Mouse (Mus musculus): Measurements from ENCODE around the gene Itfg2.

Gene Itfg2

DNA sequence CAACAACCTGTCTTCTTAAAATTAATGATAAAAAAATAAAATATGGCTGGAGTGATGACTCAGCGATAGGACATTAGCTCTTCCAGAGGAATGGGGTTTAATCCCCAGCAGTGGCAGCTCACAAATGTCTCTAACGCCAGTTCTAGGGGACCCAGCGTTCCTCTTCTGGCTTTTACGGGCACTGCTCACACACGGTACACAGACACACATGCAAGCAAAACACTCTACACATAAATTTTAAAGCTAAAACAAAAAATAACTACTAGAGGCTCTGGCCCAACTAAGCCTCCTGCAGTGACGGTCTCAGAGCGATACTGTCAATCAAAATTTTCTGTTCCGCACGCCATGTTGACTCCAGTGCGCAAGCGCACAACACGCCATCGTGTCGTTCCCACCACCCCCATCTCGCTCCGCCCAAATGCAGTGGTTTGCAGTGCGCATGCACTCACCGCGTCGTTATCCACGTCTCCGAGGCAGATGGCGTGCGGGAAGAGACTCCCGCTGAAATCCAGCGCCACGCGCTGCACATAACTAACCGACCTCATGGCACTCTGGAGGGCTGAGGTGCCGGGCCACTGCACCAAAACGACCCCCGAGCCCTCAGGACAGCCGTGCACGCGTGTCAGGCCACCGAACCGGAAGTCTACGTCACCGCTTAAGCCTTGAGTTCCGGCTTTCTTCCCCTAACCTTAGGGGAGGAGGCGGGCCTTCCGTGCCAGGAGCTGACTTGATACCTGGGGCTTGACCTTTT lies at the start of gene Itfg2:
Gene Itfg2 (minus strand): TSS at position 663 of the 751 bp plus-strand sequence.
- no peak for DNase-seq (ENCODE audit: extremely low read depth, low read depth, low spot score)

DNA sequence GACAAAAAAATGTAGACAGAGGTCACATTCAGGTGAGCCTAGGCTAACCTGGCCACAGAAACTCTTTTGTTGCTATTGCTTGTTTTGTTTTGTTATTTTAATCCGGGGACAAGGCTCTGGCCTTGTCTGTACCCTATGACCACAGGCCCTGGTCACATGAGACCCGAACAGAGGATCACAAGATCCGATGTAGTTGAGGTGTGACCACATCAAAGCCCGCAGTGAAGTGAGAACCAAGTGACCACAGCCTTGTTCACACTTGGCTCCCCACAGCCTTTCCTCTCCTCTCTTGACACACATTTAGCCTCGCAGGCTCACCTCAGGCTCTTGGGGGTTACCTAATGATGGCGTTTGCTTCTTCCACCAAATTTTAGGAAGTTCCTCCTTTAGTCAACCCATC lies 49.4 kb upstream of the Itfg2 start:
- DNase-seq (ENCODE audit: extremely low read depth, low read depth, low spot score): no peak

DNA sequence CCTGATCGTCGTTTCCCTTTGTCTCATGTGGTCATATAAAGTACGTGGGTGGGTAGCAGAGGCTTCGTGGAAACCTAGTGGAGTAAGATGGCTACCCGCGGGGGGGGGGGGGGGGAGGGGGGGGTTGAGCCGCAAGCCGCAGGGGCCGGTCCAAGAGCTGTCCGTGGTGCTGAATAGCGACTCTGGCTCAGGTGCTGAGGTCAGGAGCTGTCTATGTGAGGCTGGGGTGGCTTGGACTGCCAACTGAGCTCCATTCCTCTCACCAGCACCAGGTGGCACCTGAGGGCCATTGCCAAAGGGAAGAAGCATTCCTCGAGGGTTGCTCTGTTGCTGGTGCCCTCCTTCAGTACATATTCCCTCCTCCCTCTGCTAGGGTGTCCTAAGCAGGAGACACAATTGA lies 44.7 kb upstream of the Itfg2 start:
- no peak for DNase-seq (ENCODE audit: extremely low read depth, low read depth, low spot score)

DNA sequence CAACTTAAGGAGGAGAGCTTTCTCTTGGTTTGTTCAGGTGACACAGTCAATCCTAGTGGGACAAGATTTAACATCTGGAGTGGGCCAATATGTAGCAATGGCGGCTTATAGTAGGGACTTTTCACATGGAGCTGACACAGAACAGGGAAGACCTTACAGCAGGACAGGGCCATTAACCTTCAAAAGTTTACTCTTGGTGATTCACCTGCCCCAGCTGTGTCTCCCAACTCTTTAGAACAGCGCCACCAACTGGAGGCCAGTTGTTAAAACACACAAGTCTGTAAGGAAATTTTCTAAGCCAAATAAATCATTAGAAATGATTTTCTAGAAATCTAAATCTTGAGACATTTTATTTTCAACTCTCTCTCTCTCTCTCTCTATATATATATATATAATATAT lies 42.6 kb upstream of the Itfg2 start:
- DNase-seq (ENCODE audit: extremely low read depth, low read depth, low spot score): no peak

DNA sequence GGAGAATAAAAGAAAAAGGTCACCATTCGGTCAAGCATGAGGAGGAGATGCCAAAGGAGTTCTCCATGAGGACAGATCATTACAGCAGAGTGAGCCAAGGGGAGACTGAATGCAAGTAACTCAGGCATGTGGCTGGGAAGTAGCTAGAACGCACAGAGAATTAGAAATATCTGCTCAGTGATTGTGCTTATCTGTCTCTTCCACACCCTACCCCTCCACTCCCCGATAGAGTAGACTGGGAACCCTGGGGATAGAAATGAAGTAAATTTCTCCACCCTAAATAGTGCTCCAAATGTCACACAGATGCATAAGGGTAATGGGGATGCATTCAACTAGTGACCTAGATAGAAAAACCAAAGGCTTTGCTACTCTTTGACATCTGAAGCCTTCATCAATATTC lies 41.8 kb upstream of the Itfg2 start:
- DNase-seq (ENCODE audit: extremely low read depth, low read depth, low spot score): no peak

DNA sequence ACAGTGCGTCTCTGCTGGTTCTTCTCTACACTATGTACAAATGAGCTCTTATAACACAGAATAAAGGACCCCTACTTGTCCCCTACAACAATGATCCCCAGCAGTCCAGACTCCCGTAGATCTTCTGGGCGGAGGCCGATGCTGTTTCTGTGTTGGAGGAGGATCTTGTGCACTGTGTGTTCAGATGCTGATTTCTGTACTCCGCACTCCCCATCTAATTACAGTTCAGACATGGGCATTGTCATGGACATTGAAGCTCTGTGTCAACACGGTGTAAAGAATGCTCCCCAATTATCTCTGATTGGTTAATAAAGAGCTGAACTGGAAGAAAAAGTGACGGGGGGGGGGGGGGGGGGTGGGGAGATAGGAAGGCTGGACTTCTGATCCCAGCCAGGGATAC lies 41.3 kb upstream of the Itfg2 start:
- no peak for DNase-seq (ENCODE audit: extremely low read depth, low read depth, low spot score)

DNA sequence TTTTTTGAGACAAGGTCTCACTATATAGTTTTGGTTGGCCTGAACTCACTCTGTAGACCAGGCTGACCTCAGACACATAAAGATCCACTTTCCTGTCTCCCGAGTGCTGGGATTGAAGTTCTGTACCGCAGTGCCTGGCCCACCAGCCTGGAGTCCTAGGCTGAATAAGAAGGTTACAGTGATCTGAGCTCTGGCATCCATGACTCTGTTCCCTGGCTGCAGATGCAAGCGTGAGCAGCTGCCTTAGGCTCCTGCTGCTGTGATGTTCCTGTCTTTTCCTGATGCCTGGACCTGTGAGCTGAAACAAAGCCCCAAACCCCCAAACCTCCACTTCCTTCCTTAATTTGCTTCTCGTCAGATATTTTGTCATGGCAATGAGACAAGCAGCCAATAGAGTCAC lies 40.3 kb upstream of the Itfg2 start:
- no peak for DNase-seq (ENCODE audit: extremely low read depth, low read depth, low spot score)

DNA sequence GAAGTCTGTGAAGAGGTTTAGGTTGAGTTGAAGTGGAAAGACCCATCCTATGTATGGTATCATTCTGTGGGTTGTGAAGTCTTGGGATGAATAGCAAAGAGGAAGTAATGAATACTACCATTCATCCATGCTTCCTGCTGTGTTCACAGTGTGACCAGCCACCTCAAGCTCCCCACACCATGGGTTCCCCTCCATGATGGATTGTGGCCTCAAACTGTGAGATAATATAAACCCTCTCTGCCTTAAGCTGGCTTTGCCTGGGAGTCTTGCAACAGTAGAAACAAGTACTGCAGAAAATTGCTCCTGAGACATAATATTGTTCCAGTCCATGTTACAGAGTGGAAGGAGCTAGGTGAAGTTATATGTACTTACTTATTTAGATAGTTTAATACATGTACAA lies 36.9 kb upstream of the Itfg2 start:
- no peak for DNase-seq (ENCODE audit: extremely low read depth, low read depth, low spot score)

DNA sequence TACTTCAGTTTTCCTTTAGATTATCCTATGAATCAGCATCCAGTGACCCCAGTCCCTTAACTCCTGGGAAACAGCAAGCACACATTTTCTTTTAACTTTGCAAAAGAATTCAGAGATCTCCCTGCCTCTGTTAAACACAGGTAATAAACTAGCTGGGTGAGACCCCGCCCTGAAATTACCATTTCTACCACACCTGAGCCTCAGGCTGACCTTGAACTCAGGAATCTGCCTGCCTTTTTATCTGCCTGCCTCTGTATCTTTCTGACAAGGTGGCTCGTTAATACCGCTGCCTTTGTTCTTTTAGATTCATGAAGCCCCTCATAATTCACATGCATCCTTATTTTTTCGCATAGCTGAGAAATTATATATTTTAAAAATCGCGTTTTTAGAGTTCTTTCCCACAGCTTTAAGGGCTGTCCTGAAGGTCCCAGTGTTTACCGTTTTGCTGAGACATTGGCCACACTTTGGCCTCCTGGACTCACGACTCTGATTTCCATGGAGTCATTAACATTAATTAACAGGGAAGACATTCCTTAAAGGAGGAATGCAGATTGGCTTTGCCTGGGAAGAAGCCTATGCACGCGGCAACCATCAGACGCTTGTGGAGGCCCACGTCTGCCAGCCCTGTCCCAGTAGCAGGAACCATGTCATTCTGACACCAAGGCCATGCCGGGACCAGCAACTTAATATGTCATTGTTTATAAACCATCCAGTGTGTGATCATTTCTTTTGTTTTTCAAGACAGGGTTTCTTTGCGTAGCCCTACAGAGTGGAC lies 36.2 kb upstream of the Itfg2 start:
- no peak for DNase-seq (ENCODE audit: extremely low read depth, low read depth, low spot score)

DNA sequence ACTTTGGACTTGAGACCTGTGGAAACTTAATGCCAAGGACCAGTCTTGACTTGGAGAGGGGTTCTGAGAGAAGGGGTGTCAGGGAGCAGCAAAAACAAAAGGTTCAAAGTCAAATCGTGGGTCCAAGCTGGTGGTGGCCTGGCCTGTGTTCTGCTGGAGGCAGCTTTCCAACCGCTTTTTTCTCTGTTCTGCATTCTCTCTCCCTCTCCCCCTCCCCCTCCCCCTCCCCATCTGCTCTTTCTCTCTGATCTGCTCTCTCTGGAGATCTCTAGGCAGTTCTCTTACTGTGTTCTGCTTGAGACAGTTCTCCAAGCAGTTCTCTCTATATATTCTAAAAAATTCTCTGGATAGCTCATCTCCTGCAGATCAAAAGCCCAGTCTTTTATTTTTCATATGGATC lies 35.6 kb upstream of the Itfg2 start:
- no peak for DNase-seq (ENCODE audit: extremely low read depth, low read depth, low spot score)

DNA sequence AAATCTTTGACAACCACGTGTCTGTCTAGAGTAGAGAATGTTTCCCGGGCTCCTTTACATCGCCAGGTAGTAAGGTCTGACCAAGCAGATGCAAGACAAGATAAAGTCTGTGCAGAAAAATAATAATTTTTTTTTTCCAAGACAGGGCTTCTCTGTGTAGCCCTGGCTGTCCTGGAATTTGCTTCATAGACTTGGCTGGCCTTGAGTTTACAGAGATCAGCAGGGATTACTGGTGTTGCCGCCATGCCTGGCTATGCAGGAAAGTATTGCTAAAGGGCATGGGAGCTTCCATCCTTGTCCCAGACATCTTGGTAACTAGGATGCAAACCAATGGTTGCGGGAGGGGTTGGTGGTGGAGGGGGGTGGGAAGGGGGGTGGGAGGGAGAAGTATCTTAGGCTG lies 32.5 kb upstream of the Itfg2 start:
- DNase-seq (ENCODE audit: extremely low read depth, low read depth, low spot score): no peak

DNA sequence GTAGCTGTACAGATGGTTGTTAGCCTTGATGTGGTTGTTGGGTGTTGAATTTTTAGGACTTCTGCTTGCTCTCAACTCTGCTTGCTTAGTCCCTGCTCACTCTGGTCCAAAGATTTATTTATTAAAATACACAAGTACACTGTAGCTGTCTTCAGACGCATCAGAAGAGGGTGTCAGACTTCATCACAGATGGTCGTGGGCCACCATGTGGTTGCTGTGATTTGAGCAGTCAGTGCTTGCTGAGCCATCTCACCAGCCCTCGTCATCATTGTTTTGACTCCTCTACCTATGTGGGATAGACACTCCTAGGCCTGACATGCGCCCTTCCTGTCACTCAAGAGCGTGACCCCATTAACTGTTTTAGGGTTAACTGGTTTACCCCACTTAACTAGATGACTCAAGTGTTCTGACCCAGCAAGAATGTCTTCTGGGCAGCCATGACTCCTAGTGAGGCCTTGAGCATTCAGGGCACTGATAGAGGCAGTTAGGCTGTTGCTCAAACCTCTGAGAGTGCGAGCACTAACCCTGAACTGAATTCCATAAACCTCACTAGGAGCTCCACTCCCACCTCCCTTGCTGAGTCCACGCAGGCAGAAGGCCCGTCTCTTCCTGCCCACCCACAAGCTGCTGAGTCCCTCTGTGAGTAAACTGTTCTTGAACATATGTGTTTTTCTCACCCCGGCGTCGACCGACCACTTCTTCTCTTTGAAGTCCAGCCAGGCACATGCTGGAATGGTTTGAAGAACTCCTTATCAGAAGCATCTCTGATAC lies 31.3 kb upstream of the Itfg2 start:
- no peak for DNase-seq (ENCODE audit: extremely low read depth, low read depth, low spot score)

DNA sequence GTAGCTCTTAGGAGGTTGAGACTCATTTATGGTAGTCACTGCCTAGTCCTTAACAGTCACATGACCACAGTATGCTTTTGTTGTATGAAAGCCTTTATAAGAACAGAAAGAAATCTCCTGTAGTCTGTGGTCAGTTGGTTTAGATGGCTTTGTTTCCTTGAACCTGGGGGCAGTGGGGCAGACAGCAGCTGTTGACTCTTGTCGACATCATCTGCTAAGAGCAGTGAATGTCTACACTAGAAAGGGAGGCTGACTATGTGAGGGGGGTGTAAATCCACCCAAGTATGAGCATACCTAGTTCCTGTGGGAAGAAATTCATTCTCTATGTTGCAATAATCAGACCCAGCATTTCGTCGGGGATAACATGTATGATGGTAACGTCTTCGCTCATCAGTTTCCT lies 22.3 kb upstream of the Itfg2 start:
- DNase-seq (ENCODE audit: extremely low read depth, low read depth, low spot score): no peak

DNA sequence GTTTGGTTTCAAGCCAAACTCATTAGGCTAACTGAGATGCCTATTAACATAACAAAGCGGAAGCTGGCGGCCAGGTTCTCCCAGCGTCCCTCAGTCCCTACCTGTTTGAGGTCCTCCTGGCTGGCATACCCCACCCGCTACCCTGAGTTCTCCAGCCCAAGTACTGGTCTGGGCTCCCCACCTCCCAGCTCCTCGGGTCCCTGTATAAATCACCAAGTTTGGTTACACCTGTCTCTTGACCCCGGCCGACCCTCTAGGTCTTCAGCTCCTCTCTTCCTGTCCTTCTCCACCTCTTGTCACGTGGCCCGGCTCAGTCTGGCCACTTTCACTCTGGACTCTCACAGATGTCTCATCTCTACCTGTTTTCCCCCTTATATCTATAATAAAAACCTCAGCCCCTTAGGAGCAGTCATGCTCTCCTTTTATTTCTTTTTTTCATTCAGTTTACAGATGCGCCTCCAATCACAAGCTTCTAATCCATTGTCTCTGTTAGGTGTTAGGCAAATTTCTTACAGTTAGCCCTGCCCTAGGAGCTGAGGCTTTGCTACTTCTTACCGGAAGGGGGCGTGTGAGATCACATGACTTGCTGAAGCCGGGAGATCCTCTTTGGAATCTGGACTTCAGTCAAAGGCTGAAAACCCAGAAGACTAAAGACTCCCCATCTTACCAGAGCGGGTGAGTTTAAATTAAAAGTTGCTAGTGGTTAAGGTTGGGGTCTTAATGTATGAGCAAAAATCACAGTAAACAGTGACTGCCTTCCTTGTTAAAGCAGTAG lies 21.2 kb upstream of the Itfg2 start:
- DNase-seq (ENCODE audit: extremely low read depth, low read depth, low spot score): no peak

DNA sequence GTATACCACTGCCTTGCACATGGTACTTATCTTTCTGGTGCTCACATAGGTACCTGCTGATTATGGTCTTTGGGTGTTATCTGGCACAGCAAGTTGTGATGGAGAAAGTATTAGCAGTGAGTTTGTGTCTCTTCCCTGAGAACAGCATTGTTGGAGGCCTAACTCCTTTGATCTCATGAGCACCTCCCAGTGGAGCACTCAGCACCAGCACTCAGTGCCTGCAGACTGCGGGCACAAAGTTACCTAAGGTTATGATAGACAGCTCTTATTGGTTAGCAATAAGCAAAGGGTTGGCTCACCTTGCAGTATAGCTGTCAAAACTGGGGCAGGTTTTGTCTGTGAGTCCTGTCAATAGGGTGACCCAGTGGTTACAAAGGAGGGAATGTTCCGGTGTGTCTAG lies 15.5 kb upstream of the Itfg2 start:
- no peak for DNase-seq (ENCODE audit: extremely low read depth, low read depth, low spot score)

DNA sequence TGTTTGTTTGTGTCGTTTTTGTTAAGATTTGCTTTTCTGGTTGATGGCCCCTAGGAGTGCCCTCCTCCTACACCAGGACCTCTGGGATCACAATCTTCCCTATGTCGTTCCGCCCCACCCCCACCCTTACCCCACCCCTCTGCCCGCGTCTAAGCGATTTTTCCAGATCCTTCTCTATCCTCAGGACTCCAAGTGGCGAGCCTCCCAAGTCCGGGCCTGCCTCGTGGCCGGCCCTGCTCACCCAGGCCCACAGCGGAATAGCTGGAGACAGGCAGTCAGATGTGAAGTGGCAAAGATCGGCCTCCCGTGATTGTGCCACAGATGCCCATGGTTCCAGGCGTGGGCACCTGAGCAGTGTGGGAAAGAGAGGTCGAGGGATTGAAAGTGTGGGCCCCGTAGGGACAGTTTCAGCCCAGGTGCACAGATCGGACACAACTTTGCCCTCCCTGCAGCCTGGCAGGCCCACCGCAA lies 14.2 kb upstream of the Itfg2 start:
- DNase-seq (ENCODE audit: extremely low read depth, low read depth, low spot score): no peak

DNA sequence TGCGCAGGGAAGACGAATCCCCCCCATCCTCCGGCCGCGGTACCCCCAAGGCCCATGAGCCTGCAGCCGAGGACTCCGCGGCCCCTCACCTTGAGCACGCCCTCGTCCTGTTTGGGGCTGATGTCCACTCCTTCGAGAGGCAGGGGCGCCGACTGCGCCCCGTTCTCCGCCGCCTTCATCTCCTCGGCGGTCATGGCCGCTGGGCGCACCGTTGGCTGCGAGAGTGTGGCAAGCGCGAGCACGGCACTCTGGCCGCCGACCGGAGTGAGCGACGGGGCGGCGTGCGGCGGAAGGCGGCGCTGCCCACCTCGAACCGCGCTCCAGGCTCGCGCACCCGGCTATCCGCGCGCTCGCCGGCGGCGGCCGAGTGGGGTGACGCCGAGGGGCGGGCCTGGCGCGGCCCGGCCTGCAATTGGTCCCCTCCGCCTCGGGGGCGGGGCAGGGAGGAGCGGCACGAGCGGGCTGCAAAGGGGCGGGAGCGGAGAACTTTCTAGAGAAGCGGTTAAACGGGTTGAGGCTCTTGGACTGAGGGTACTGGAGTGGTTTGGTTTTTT lies 13.7 kb upstream of the Itfg2 start, which contains the start of gene Fkbp4:
Gene Fkbp4 (minus strand): TSS at position 361 of the 554 bp plus-strand sequence.
- no peak for DNase-seq (ENCODE audit: extremely low read depth, low read depth, low spot score)

DNA sequence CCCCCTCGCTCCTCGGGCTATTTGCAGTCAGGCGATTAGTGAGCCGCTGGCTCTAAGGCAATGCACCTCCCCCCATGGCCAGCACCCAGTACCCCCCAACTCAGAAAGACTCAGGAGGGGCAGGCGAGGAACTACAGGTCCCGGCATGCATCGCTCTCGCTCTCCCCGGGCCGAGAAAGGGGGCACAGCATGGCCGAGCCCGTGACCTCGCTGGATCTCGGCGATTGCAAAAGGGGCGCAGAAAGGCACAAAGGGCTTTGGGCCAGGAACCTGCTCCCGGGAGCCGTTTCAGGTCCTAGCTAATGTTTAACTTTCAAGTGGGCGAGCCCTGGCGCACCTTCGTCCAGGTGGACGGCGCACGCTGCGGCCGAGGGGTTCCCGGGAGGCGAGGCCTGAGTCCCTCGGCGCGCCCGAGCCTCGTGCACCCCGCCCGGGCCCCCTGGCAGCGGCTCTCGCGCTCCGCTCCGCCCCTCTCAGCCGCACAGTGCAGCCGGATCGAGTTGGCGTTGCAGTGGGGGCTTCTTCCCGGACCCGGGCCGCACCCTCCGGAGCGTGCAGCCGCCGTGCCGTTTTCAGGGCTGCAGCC lies 13.1 kb upstream of the Itfg2 start:
- DNase-seq (ENCODE audit: extremely low read depth, low read depth, low spot score): no peak

DNA sequence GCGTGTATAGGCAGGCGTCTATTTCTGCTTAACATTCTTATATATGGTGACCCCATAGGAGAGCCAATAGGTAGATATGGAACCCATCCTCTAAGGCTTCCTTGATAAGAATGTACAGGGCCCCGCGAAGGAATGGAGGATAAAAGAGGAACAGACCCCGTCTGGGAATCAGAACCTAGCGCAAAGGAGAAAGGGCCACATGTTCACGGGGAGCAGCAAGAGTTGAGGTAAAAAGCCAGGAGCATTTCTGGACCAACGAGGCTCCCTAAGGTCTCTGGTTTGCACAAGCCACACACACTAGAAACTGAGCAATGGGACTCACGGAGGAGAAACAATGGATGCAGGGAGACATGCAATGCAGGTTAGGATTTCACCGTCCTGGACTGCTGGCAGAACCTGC lies 12.6 kb upstream of the Itfg2 start:
- no peak for DNase-seq (ENCODE audit: extremely low read depth, low read depth, low spot score)

DNA sequence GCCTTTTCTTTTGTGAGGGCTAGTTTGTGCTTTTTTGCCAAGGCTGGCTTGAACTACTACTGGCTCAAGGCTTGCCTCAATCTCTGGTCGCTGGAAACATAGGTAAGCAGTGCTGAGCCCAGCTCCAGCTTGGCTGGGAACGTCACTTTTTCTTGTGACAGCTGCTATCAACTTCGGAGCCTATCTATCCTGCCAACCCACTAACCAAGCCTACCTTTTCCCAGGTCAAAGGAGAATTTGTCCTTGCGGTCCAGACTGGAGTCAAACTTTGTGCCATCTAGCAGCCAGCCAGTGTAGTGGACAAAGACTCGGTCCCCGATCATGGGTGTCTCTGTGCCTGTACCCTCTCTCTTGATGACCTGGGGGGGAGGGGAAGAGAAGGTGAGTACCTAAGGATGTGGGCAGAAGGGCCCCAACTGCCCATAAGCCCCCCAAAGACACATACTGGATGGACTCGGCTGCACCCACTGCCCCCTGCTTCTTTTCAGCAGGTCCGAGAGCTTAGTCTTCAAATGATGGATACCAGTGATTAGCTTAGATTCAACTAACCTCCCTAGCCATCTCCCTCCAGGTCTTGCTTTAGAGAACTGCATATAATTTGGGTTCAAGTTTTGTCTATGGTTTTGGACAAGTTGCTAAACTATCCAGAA lies 11.8 kb upstream of the Itfg2 start:
- DNase-seq (ENCODE audit: extremely low read depth, low read depth, low spot score): no peak
